Mouse (Mus musculus) midbrain, embryonic 15.5 days (tissue): ENCODE measurements around the gene Myef2. TPM values are rescaled to one million over a fixed set of nuclear protein-coding genes. Genes with fewer than 3 reads are reported as not detected.
"Not testable (repeated sequence)": the region's sequence is repeated elsewhere in the genome, so short reads cannot be mapped to it uniquely, and the experiment has no call there.

Source experiments
- ATAC-seq: fragments of 200-750 bp; cut with Nextera tagmentation; replicated peaks from 2 replicates; pipeline ENCODE4 v1.8.0; 2017; ENCODE audit warnings: moderate TSS enrichment
- H3K27ac ChIP-seq: fragments of 300-500 bp; sonication (generic); 2 replicates; pipeline ENCODE4 v1.5.1; 2015; ENCODE audit warnings: mild to moderate bottlenecking, inconsistent platforms
- H3K27me3 ChIP-seq: fragments of 300-500 bp; sonication (generic); replicated peaks from 2 replicates; pipeline ENCODE4 v1.6.1; 2015; ENCODE audit warnings: inconsistent platforms
- H3K36me3 ChIP-seq: fragments of 300-500 bp; sonication (generic); replicated peaks from 2 replicates; pipeline ENCODE4 v1.6.1; 2015; ENCODE audit warnings: inconsistent platforms
- H3K4me1 ChIP-seq: fragments of 300-500 bp; sonication (generic); 2 replicates; pipeline ENCODE4 v1.6.1; 2015; ENCODE audit warnings: inconsistent platforms
- H3K4me2 ChIP-seq: fragments of 300-500 bp; sonication (generic); 2 replicates; pipeline ENCODE4 v1.6.1; 2015; ENCODE audit warnings: inconsistent platforms, mild to moderate bottlenecking, moderate library complexity
- H3K4me3 ChIP-seq: fragments of 300-500 bp; sonication (generic); 2 replicates; pipeline ENCODE4 v1.5.1; 2015; ENCODE audit warnings: mild to moderate bottlenecking, inconsistent platforms
- H3K9ac ChIP-seq: fragments of 300-500 bp; sonication (generic); 2 replicates; pipeline ENCODE4 v1.6.1; 2015; ENCODE audit warnings: mild to moderate bottlenecking, inconsistent platforms
- H3K9me3 ChIP-seq: fragments of 300-500 bp; sonication (generic); 2 replicates; pipeline ENCODE4 v1.6.1; 2016; ENCODE audit warnings: inconsistent platforms
- WGBS: fragments of 180-500 bp; shearing (Covaris S2); methylation state at CpG from one replicate; pipeline ENCODE4 v1.1.7; 2015; ENCODE audit warnings: mixed read lengths; 5-methylcytosine and 5-hydroxymethylcytosine counted together
- polyA plus RNA-seq: library from polyadenylated mRNA; unstranded; fragments of >200 nt; fragmentation: Nextera tagmentation; extraction: Ambion mirVana; gene quantifications from 2 replicates; pipeline ENCODE4 v1.2.1, GENCODE M21; 2015

Gene Myef2
- polyA plus RNA-seq, 1 experiment from 2014 or later: 201 TPM

GRCm38 (mm10) chr2:125122288-125122623 is 1.2 kb downstream of the Myef2 start:
- peak; percentile 49 for ATAC-seq
- H3K4me3 ChIP-seq: peak overlapping the region; percentile 84

GRCm38 (mm10) chr2:125119381-125120110 is 3.9 kb downstream of the Myef2 start:
- no peak for ATAC-seq
- Histone ChIP-seq H3K4me3 (no peak overlapping the region), H3K27me3 (no peaks in the 10 kb centered on the region), H3K9me3 (no peaks in the 10 kb centered on the region), H3K4me2 (no peak overlapping the region; the same call in 1 of the 2 replicates), H3K36me3 (no peaks in the 10 kb centered on the region), H3K4me1 (peaks cover 28% of the 10 kb centered on the region), H3K9ac (no peak overlapping the region), H3K27ac (no peak overlapping the region)
- 64% methylated on average over 6 of the region's 6 CpGs for WGBS

More at GRCm38 (mm10) chr2:125122288-125122623, 1.2 kb downstream of the Myef2 start:
- Histone ChIP-seq H3K9ac (peak overlapping the region; percentile 99), H3K4me2 (peak overlapping the region; percentile 68), H3K36me3 (no peaks in the 10 kb centered on the region), H3K27ac (peak overlapping the region; percentile 98), H3K9me3 (no peaks in the 10 kb centered on the region), H3K27me3 (no peaks in the 10 kb centered on the region), H3K4me1 (peaks cover 28% of the 10 kb centered on the region)
- under 1% methylated on average over 4 of the region's 4 CpGs for WGBS

GRCm38 (mm10) chr2:125106536-125106935 is 16.9 kb downstream of the Myef2 start:
- not testable (repeated sequence) for H3K4me3 ChIP-seq, H3K4me2 ChIP-seq, H3K27ac ChIP-seq, H3K9me3 ChIP-seq, H3K27me3 ChIP-seq, H3K4me1 ChIP-seq, H3K9ac ChIP-seq, ATAC-seq
- WGBS: 78% methylated on average over 4 of the region's 4 CpGs
- H3K36me3 ChIP-seq: peaks cover 21% of the 10 kb centered on the region

DNA sequence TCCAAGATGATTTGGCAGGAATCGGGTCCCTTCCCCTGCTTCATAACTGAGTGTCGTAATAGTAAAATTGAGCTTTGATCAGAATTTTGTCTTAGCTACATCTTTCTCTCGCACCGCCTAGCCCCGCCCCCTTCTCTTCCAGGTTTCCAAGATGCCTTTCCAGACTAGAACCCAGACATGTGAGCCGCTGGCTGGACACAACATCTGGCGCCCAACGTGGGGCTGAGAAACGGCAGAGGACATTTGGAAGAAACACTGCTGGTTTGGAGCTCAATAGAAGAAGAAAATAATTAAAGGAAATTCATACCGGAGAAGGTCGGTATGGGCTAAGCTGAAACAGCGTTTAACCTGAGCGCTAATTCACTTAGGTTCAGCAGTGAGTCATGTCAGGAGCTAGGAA is 19.0 kb downstream of the Myef2 start:
- not testable (repeated sequence) for H3K4me1 ChIP-seq, ATAC-seq, H3K27me3 ChIP-seq, H3K27ac ChIP-seq, H3K4me2 ChIP-seq, H3K4me3 ChIP-seq, H3K9me3 ChIP-seq, H3K9ac ChIP-seq
- H3K36me3 ChIP-seq: peaks cover 21% of the 10 kb centered on the region
- WGBS: 97% methylated on average over 13 of the region's 13 CpGs

GRCm38 (mm10) chr2:125092123-125092522 is 31.3 kb downstream of the Myef2 start:
- WGBS: 83% methylated on average over 3 of the region's 3 CpGs
- not testable (repeated sequence) for H3K9me3 ChIP-seq, H3K4me2 ChIP-seq, H3K4me3 ChIP-seq, H3K4me1 ChIP-seq, H3K27ac ChIP-seq, H3K27me3 ChIP-seq, ATAC-seq, H3K9ac ChIP-seq
- H3K36me3 ChIP-seq: peaks cover 25% of the 10 kb centered on the region

- no peak for ATAC-seq
- H3K4me2 ChIP-seq: no peak overlapping the region
- H3K27me3 ChIP-seq: no peaks in the 10 kb centered on the region
- no peak overlapping the region for H3K4me3 ChIP-seq
- no peak overlapping the region for H3K27ac ChIP-seq
- no peaks in the 10 kb centered on the region for H3K9me3 ChIP-seq
- no peak overlapping the region for H3K9ac ChIP-seq
- WGBS: 92% methylated on average over 7 of the region's 7 CpGs
- H3K4me1 ChIP-seq: no peaks in the 10 kb centered on the region
- peaks cover 21% of the 10 kb centered on the region; the same call in 1 of the 2 replicates for H3K36me3 ChIP-seq
These were observed 34.7 kb downstream of the Myef2 start for GRCm38 (mm10) chr2:125088757-125089156.

DNA sequence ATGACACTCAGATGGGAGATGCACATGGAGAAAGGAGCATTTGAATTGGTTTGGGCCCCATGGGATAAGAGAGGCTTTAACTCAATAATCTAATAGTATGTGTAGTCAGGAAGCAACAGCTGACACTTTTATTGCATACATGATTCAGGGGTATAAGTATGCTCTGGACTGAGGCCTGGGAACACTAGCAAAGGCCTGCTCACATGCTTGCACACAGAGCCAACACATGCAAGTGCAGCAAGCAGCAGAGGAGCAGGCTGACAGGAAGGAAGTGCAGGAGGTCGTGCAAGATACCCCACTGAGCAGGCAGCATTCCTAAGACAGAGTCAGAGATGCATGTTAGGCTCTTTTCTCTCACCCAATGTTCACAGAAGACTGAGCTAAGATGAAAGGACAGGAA is 39.6 kb downstream of the Myef2 start:
- H3K36me3 ChIP-seq: peaks cover 16% of the 10 kb centered on the region; the same call in 1 of the 2 replicates
- ATAC-seq: no peak
- no peak overlapping the region for H3K9ac ChIP-seq
- 31% methylated on average over 1 of the region's 1 CpGs for WGBS
- no peaks in the 10 kb centered on the region for H3K9me3 ChIP-seq
- H3K4me3 ChIP-seq: no peak overlapping the region
- H3K4me1 ChIP-seq: no peaks in the 10 kb centered on the region
- H3K27ac ChIP-seq: no peak overlapping the region
- no peaks in the 10 kb centered on the region for H3K27me3 ChIP-seq
- H3K4me2 ChIP-seq: no peak overlapping the region

- no peak for ATAC-seq
- H3K4me3 ChIP-seq: no peak overlapping the region
- no peaks in the 10 kb centered on the region for H3K36me3 ChIP-seq
- no peak overlapping the region for H3K27ac ChIP-seq
- no peak overlapping the region for H3K4me2 ChIP-seq
- WGBS: 86% methylated on average over 3 of the region's 3 CpGs
- no peaks in the 10 kb centered on the region for H3K27me3 ChIP-seq
- no peaks in the 10 kb centered on the region for H3K4me1 ChIP-seq
- no peak overlapping the region for H3K9ac ChIP-seq
- no peaks in the 10 kb centered on the region for H3K9me3 ChIP-seq
These were observed 50.2 kb downstream of the Myef2 start for GRCm38 (mm10) chr2:125073056-125073780.

DNA sequence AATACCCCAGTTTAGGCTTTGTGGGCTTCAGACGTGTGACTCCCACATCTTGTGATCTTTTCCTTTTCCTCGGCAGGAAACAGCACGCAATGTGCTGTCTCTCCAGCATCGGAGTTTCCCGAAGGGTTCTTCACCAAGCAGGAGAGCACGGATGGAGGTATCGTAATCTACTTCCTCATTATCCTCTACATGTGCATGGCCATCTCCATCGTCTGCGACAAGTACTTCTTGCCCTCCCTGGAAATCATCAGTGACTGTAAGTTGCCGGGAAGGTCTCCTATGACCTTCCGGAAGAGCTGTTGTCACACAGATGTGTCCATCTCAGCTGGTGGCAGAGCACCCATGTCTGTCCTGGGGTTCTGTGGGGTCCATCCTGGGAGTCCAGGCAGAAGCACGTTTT is 54.8 kb downstream of the Myef2 start:
- WGBS: 91% methylated on average over 12 of the region's 12 CpGs
- ATAC-seq: no peak

GRCm38 (mm10) chr2:125067894-125068293 is 55.6 kb downstream of the Myef2 start, which contains the start of gene Slc24a5:
Gene Slc24a5, plus strand, starts transcription at chr2:125068124.
- WGBS: 73% methylated on average over 10 of the region's 10 CpGs
- H3K4me2 ChIP-seq: no peak within 1 kb of the TSS
- no peaks in the 10 kb centered on the region for H3K36me3 ChIP-seq
- no peaks in the 10 kb centered on the region for H3K27me3 ChIP-seq
- H3K9me3 ChIP-seq: no peaks in the 10 kb centered on the region
- 0 out of 2 replicates have a peak, but pooled peaks have one; percentile 27 for ATAC-seq
- no peak within 1 kb of the TSS for H3K9ac ChIP-seq
- H3K27ac ChIP-seq: no peak within 1 kb of the TSS
- no peaks in the 10 kb centered on the region for H3K4me1 ChIP-seq
- H3K4me3 ChIP-seq: no peak within 1 kb of the TSS

More for the DNA sequence above, 54.8 kb downstream of the Myef2 start:
- no peaks in the 10 kb centered on the region for H3K27me3 ChIP-seq
- H3K4me2 ChIP-seq: no peak overlapping the region
- no peak overlapping the region for H3K4me3 ChIP-seq
- no peaks in the 10 kb centered on the region for H3K9me3 ChIP-seq
- H3K9ac ChIP-seq: no peak overlapping the region
- H3K36me3 ChIP-seq: no peaks in the 10 kb centered on the region
- no peak overlapping the region for H3K27ac ChIP-seq
- no peaks in the 10 kb centered on the region for H3K4me1 ChIP-seq

GRCm38 (mm10) chr2:125067373-125067772 is 56.1 kb downstream of the Myef2 start:
- H3K36me3 ChIP-seq: no peaks in the 10 kb centered on the region
- 0 out of 2 replicates have a peak, but pooled peaks have one; percentile 27 for ATAC-seq
- no peak overlapping the region for H3K4me2 ChIP-seq
- 68% methylated on average over 7 of the region's 7 CpGs for WGBS
- no peaks in the 10 kb centered on the region for H3K9me3 ChIP-seq
- no peaks in the 10 kb centered on the region for H3K27me3 ChIP-seq
- no peaks in the 10 kb centered on the region for H3K4me1 ChIP-seq
- H3K4me3 ChIP-seq: no peak overlapping the region
- H3K9ac ChIP-seq: no peak overlapping the region
- no peak overlapping the region for H3K27ac ChIP-seq

- 53% methylated on average over 4 of the region's 4 CpGs for WGBS
- H3K27me3 ChIP-seq: no peaks in the 10 kb centered on the region
- ATAC-seq: peak; percentile 42; the same call in 1 of the 2 replicates
- H3K4me3 ChIP-seq: no peak overlapping the region
- no peak overlapping the region for H3K4me2 ChIP-seq
- no peaks in the 10 kb centered on the region for H3K9me3 ChIP-seq
- H3K9ac ChIP-seq: no peak overlapping the region
- no peak overlapping the region for H3K27ac ChIP-seq
- H3K36me3 ChIP-seq: no peaks in the 10 kb centered on the region
- H3K4me1 ChIP-seq: no peaks in the 10 kb centered on the region
These were observed 60.5 kb downstream of the Myef2 start for GRCm38 (mm10) chr2:125062944-125063343.
